Mouse (Mus musculus): ENCODE measurements around the gene Il18bp. TPM values are rescaled to one million over a fixed set of nuclear protein-coding genes. Genes with fewer than 3 reads are reported as not detected.
"Not testable (repeated sequence)": the region's sequence is repeated elsewhere in the genome, so short reads cannot be mapped to it uniquely, and the experiment has no call there.

Il18bp gene
- 3.4 and 3.7 TPM in 2 replicates for polyA plus RNA-seq (2016; fragmentation: Nextera tagmentation; extraction: Ambion mirVana)

GRCm38 (mm10) chr7:102018590-102018989, at the start of gene Il18bp:
Gene Il18bp, minus strand, starts transcription at chr7:102018690.
- Histone ChIP-seq H3K9me3 (no peaks in the 10 kb centered on the region), H3K9ac (replicated peaks) (no peak within 1 kb of the TSS; the same call in 1 of the 2 replicates), H3K4me2 (no peak within 1 kb of the TSS), H3K4me3 (replicated peaks) (no peak within 1 kb of the TSS), H3K4me1 (replicated peaks) (no peaks in the 10 kb centered on the region), H3K27me3 (no peaks in the 10 kb centered on the region), H3K27ac (no peak within 1 kb of the TSS), H3K36me3 (peaks cover 98% of the 10 kb centered on the region)
- 91% methylated on average over 3 of the region's 3 CpGs for WGBS
- ATAC-seq (ENCODE audit: insufficient number of reproducible peaks, insufficient read depth, low FRiP score, low TSS enrichment, low read depth): no peak

- ATAC-seq (ENCODE audit: insufficient number of reproducible peaks, insufficient read depth, low FRiP score, low TSS enrichment, low read depth): no peak
- no peak overlapping the region for H3K27ac ChIP-seq
- WGBS: 80% methylated on average over 6 of the region's 6 CpGs
Observed at GRCm38 (mm10) chr7:102066363-102066762, 47.9 kb upstream of the Il18bp start.

GRCm38 (mm10) chr7:102065046-102065891, 46.8 kb upstream of the Il18bp start, which contains the start of the genes Rnf121, Xndc1 and Xntrpc:
Gene Rnf121, minus strand, starts transcription at chr7:102065469.
Gene Xndc1, plus strand, starts transcription at chr7:102065511.
Gene Xntrpc, plus strand, starts transcription at chr7:102065713.
- WGBS: under 1% methylated on average over 56 of the region's 56 CpGs
- H3K36me3 ChIP-seq: 0 out of 2 replicates have a peak, but pooled peaks cover 8% of the 10 kb centered on the region
- ATAC-seq (ENCODE audit: insufficient number of reproducible peaks, insufficient read depth, low FRiP score, low TSS enrichment, low read depth): peak; percentile 98

More at GRCm38 (mm10) chr7:102066363-102066762, 47.9 kb upstream of the Il18bp start:
- peak overlapping the region; percentile 63 for H3K9ac ChIP-seq (replicated peaks)
- no peaks in the 10 kb centered on the region for H3K9me3 ChIP-seq
- H3K36me3 ChIP-seq: peaks cover 16% of the 10 kb centered on the region
- H3K4me3 ChIP-seq (replicated peaks): peak overlapping the region; percentile 70
- peak overlapping the region; percentile 68 for H3K4me2 ChIP-seq
- peaks cover 18% of the 10 kb centered on the region for H3K4me1 ChIP-seq (replicated peaks)
- no peaks in the 10 kb centered on the region for H3K27me3 ChIP-seq

GRCm38 (mm10) chr7:102064655-102065045, 46.2 kb upstream of the Il18bp start:
- H3K4me3 ChIP-seq (replicated peaks): peak overlapping the region; percentile 70
- H3K4me2 ChIP-seq: peak overlapping the region; percentile 68
- peaks cover 9% of the 10 kb centered on the region for H3K36me3 ChIP-seq
- peaks cover 18% of the 10 kb centered on the region for H3K4me1 ChIP-seq (replicated peaks)
- peak; percentile 20; the same call in 1 of the 2 replicates for ATAC-seq (ENCODE audit: insufficient number of reproducible peaks, insufficient read depth, low FRiP score, low TSS enrichment, low read depth)
- no peaks in the 10 kb centered on the region for H3K27me3 ChIP-seq
- no peaks in the 10 kb centered on the region for H3K9me3 ChIP-seq
- WGBS: 0% methylated on average over 9 of the region's 9 CpGs
- H3K27ac ChIP-seq: peak overlapping the region; percentile 84; the same call in 1 of the 2 replicates
- peak overlapping the region; percentile 63 for H3K9ac ChIP-seq (replicated peaks)

More at GRCm38 (mm10) chr7:102065046-102065891, 46.8 kb upstream of the Il18bp start, which contains the start of the genes Rnf121, Xndc1 and Xntrpc:
- Histone ChIP-seq H3K4me1 (replicated peaks) (peaks cover 18% of the 10 kb centered on the region), H3K27ac (peak within 1 kb of the TSS; percentile 84), H3K9ac (replicated peaks) (peak within 1 kb of the TSS; percentile 63), H3K4me2 (peak within 1 kb of the TSS; percentile 68), H3K4me3 (replicated peaks) (peak within 1 kb of the TSS; percentile 70), H3K9me3 (no peaks in the 10 kb centered on the region), H3K27me3 (no peaks in the 10 kb centered on the region)

- H3K4me1 ChIP-seq (replicated peaks): peaks cover 18% of the 10 kb centered on the region
- peak overlapping the region; percentile 68 for H3K4me2 ChIP-seq
- H3K9me3 ChIP-seq: no peaks in the 10 kb centered on the region
- peaks cover 17% of the 10 kb centered on the region for H3K36me3 ChIP-seq
- H3K27ac ChIP-seq: no peak overlapping the region
- WGBS: 86% methylated on average over 9 of the region's 9 CpGs
- no peak overlapping the region for H3K9ac ChIP-seq (replicated peaks)
- peak overlapping the region; percentile 70 for H3K4me3 ChIP-seq (replicated peaks)
- H3K27me3 ChIP-seq: no peaks in the 10 kb centered on the region
- ATAC-seq (ENCODE audit: insufficient number of reproducible peaks, insufficient read depth, low FRiP score, low TSS enrichment, low read depth): no peak
Observed at GRCm38 (mm10) chr7:102063891-102064290, 45.4 kb upstream of the Il18bp start.

- Histone ChIP-seq H3K27me3 (no peaks in the 10 kb centered on the region), H3K27ac (no peak overlapping the region), H3K4me1 (replicated peaks) (peaks cover 18% of the 10 kb centered on the region), H3K36me3 (peaks cover 28% of the 10 kb centered on the region), H3K4me2 (no peak overlapping the region), H3K9me3 (no peaks in the 10 kb centered on the region), H3K9ac (replicated peaks) (no peak overlapping the region), H3K4me3 (replicated peaks) (no peak overlapping the region)
- 90% methylated on average over 1 of the region's 1 CpGs for WGBS
- ATAC-seq (ENCODE audit: insufficient number of reproducible peaks, insufficient read depth, low FRiP score, low TSS enrichment, low read depth): no peak
Observed at GRCm38 (mm10) chr7:102062203-102062602, 43.7 kb upstream of the Il18bp start.

- no peaks in the 10 kb centered on the region for H3K27me3 ChIP-seq
- H3K4me2 ChIP-seq: no peak overlapping the region
- no peak overlapping the region for H3K27ac ChIP-seq
- WGBS: 88% methylated on average over 3 of the region's 3 CpGs
- no peak for ATAC-seq (ENCODE audit: insufficient number of reproducible peaks, insufficient read depth, low FRiP score, low TSS enrichment, low read depth)
- H3K9me3 ChIP-seq: no peaks in the 10 kb centered on the region
- H3K4me1 ChIP-seq (replicated peaks): peaks cover 13% of the 10 kb centered on the region
- H3K4me3 ChIP-seq (replicated peaks): no peak overlapping the region
- H3K36me3 ChIP-seq: peaks cover 34% of the 10 kb centered on the region
- H3K9ac ChIP-seq (replicated peaks): no peak overlapping the region
Observed at GRCm38 (mm10) chr7:102061353-102061752, 42.9 kb upstream of the Il18bp start.

GRCm38 (mm10) chr7:102048524-102048923, 30.0 kb upstream of the Il18bp start:
- Histone ChIP-seq H3K36me3 (peaks cover 33% of the 10 kb centered on the region), H3K4me1 (replicated peaks) (peaks cover 13% of the 10 kb centered on the region)
- not testable (repeated sequence) for ATAC-seq (ENCODE audit: insufficient number of reproducible peaks, insufficient read depth, low FRiP score, low TSS enrichment, low read depth); H3K9me3 ChIP-seq; H3K27ac ChIP-seq; H3K27me3 ChIP-seq; H3K9ac ChIP-seq (replicated peaks); H3K4me2 ChIP-seq; H3K4me3 ChIP-seq (replicated peaks)

GRCm38 (mm10) chr7:102042314-102042713, 23.8 kb upstream of the Il18bp start:
- Histone ChIP-seq H3K27me3 (no peaks in the 10 kb centered on the region), H3K9me3 (no peaks in the 10 kb centered on the region), H3K9ac (replicated peaks) (no peak overlapping the region), H3K4me2 (no peak overlapping the region), H3K36me3 (peaks cover 53% of the 10 kb centered on the region), H3K4me3 (replicated peaks) (no peak overlapping the region), H3K27ac (no peak overlapping the region), H3K4me1 (replicated peaks) (peaks cover 13% of the 10 kb centered on the region)
- 67% methylated on average over 2 of the region's 2 CpGs for WGBS
- ATAC-seq (ENCODE audit: insufficient number of reproducible peaks, insufficient read depth, low FRiP score, low TSS enrichment, low read depth): no peak

- Histone ChIP-seq H3K4me2 (no peak overlapping the region), H3K4me3 (replicated peaks) (no peak overlapping the region), H3K4me1 (replicated peaks) (no peaks in the 10 kb centered on the region), H3K27me3 (no peaks in the 10 kb centered on the region), H3K9me3 (no peaks in the 10 kb centered on the region), H3K9ac (replicated peaks) (no peak overlapping the region), H3K36me3 (peaks cover 96% of the 10 kb centered on the region), H3K27ac (no peak overlapping the region)
- no peak for ATAC-seq (ENCODE audit: insufficient number of reproducible peaks, insufficient read depth, low FRiP score, low TSS enrichment, low read depth)
- 91% methylated on average over 3 of the region's 3 CpGs for WGBS
Observed at GRCm38 (mm10) chr7:102037318-102037717, 18.8 kb upstream of the Il18bp start.

- H3K9me3 ChIP-seq: no peaks in the 10 kb centered on the region
- no peak overlapping the region for H3K4me3 ChIP-seq (replicated peaks)
- H3K36me3 ChIP-seq: peaks cover 100% of the 10 kb centered on the region
- ATAC-seq (ENCODE audit: insufficient number of reproducible peaks, insufficient read depth, low FRiP score, low TSS enrichment, low read depth): no peak
- no peak overlapping the region for H3K27ac ChIP-seq
- H3K4me2 ChIP-seq: no peak overlapping the region
- H3K27me3 ChIP-seq: no peaks in the 10 kb centered on the region
- H3K9ac ChIP-seq (replicated peaks): no peak overlapping the region
- 97% methylated on average over 2 of the region's 2 CpGs for WGBS
- H3K4me1 ChIP-seq (replicated peaks): no peaks in the 10 kb centered on the region
Observed at GRCm38 (mm10) chr7:102035534-102035933, 17.0 kb upstream of the Il18bp start.
